Mouse (Mus musculus): ENCODE measurements around the gene Ube2k.

The Ube2k gene

GRCm38 (mm10) chr5:65638896-65639295 is 101.9 kb downstream of the Ube2k start:
- DNase-seq (ENCODE audit: low read depth, low spot score) = no peak

Data from WW6 (cell line).